Mouse (Mus musculus): ENCODE data around the gene Gabrr2.

DNA sequence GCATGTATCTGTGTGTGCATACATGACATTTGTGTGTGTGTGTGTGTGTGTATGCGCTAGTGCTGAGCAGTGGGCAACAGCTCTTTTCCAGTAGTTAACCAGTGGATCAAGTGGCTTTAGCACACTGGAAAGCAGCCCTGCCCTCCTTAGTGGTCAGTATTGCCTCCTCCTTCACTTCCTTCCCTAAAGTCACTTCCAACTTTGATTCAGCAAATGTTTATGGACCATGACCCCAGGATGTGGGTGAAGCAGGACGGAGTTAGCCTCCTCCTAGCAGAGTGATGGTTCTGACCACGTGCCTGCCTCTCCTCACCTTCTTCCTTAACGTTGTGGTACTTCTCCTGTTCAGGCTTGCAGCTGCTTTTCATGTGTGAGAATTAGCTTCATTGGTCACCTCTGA lies 23.0 kb upstream of the Gabrr2 start:
- TF ChIP-seq CTCF (IDR thresholded peaks at IDR 0.05; ENCODE audit: low read depth), result no peak
- no peak for TF ChIP-seq EP300 (optimal IDR thresholded peaks at IDR 0.05)
